Mouse (Mus musculus): ENCODE data around the gene Rassf6.

Rassf6 gene

DNA sequence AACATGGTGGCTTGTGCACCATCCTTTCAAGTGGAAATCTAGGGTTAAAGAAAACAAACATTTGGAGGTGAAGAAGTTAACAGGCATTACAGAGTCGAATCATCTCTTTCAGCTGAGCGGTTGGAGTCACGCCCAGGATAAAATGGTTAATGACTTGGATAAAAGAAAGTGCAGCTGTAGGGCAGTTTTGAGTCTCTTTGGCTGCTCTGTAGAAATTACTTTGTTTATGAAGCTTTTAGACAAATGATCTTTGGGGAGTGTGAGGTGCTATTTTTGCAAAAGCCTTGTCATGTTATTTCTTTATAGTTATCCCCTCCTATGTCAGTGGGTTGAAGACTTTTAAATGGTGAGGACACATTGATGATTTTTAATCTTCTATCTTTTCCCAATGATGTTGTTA lies 69.2 kb downstream of the Rassf6 start:
- no peak for DNase-seq (ENCODE audit: low read depth, low spot score)

DNA sequence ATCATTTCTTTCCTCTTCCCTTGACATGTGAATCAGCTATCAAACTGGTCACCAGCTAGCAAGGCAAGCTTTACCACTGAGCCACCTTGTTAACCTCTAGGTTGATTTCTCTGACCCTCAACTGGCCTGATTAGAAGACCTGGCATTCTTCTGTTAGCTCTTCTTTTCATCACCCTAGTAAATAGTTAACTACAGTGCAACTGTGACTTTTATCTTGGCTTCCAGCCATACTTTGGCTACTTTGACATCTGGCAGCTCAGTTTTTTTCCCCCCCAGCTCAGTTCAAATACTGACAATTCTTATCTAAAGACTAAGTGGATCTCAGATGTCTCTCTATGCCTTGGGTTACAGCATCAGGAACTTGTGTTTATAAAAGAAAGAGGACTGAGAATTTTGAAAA lies 72.1 kb downstream of the Rassf6 start:
- DNase-seq (ENCODE audit: low read depth, low spot score), result no peak

- no peak for DNase-seq (ENCODE audit: low read depth, low spot score)
Measured at GRCm38 (mm10) chr5:90567788-90568187, 72.7 kb downstream of the Rassf6 start.

DNA sequence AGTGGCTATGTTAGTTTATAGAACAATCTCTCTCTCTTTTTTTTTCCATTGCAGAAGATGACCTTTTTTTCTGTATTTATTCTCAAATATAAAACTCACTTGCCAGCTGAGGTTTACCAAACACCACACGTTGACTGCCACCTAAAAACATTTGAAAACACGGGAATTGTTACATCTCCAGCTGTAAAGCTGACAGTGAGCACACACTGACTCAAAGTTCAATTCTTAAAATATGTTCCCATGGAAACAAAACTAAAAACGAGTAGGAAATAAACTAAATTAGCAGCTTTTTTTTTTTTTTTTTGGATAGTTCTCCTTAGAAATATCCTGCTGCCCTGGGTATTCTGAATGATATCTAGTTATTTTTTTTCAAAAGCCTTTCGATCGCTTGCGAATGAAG lies 75.3 kb downstream of the Rassf6 start:
- no peak for DNase-seq (ENCODE audit: low read depth, low spot score)

- DNase-seq (ENCODE audit: low read depth, low spot score), result no peak
Measured at GRCm38 (mm10) chr5:90564161-90564560, 76.3 kb downstream of the Rassf6 start.

- no peak for DNase-seq (ENCODE audit: low read depth, low spot score)
Measured at GRCm38 (mm10) chr5:90562880-90563279, 77.6 kb downstream of the Rassf6 start.

DNA sequence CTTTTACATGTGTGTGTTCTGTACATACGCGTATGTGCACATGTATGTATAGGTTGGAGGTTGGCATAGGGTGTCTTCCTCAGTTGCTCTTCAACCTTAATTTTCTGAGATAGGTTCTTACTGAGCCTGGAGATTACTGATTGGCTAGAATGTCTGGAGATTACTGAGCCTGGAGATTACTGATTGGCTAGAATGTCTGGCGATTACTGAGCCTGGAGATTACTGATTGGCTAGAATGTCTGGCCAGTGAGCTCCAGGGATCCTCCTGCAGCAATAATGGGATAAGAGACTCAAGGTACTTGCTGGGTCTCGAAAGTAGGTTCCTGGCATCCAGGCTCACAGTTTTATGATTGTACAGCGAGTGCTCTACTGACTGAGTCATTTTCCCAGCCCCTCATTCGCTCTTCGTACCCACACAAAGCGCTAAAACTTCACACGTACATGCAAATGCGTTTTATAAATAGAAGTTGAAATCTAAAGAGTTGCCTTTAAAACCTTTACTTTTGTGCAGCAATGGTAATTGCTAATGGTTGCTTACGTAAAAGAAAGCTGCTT lies 78.7 kb downstream of the Rassf6 start:
- DNase-seq (ENCODE audit: low read depth, low spot score), result no peak

GRCm38 (mm10) chr5:90560743-90561142 lies 79.7 kb downstream of the Rassf6 start, which contains the start of gene 5830473C10Rik:
5830473C10Rik (plus strand) TSS chr5:90561107.
- DNase-seq (ENCODE audit: low read depth, low spot score), result no peak

- no peak for DNase-seq (ENCODE audit: low read depth, low spot score)
Measured at GRCm38 (mm10) chr5:90556052-90556451, 84.4 kb downstream of the Rassf6 start.

All from c-Kit-negative CD71-positive TER-119-positive erythroid progenitor cells, embryonic 14.5 days (primary cell).